Mouse (Mus musculus): ENCODE measurements around the gene Tnr. TPM values are rescaled to one million over a fixed set of nuclear protein-coding genes. Genes with fewer than 3 reads are reported as not detected.

Gene Tnr
- total and polyA plus RNA-seq, 3 experiments, result 0.01 TPM; not detected in 2

GRCm38 (mm10) chr1:159660620-159661501 is 137.3 kb downstream of the Tnr start:
- Histone ChIP-seq H3K27ac (ENCODE audit: control insufficient read depth, low read depth, low read length) (no peak overlapping the region), H3K4me1 (ENCODE audit: control insufficient read depth in 1 of 2, insufficient read depth in 2 of 2, low read length in 2 of 2) (no peaks in the 10 kb centered on the region), H3K79me2 (ENCODE audit: control insufficient read depth, insufficient read depth, low read length, poor library complexity) (no peaks in the 10 kb centered on the region), H3K4me3 (ENCODE audit: control insufficient read depth in 1 of 2, insufficient read depth in 1 of 2, low read depth in 2 of 2, low read length in 2 of 2) (no peak overlapping the region), H3K9me3 (replicated peaks; ENCODE audit: insufficient read depth, low read length) (no peaks in the 10 kb centered on the region), H3K27me3 (ENCODE audit: control insufficient read depth in 1 of 2, insufficient read depth in 2 of 2, low read length in 2 of 2) (no peaks in the 10 kb centered on the region), H3K36me3 (ENCODE audit: control insufficient read depth in 1 of 2, insufficient read depth in 2 of 2, low read length in 2 of 2) (no peaks in the 10 kb centered on the region), H3K9ac (ENCODE audit: control insufficient read depth, low read depth, low read length, poor library complexity, severe bottlenecking) (no peak overlapping the region)
- TF ChIP-seq SIN3A (IDR thresholded peaks at IDR 0.05; ENCODE audit: low read length), result no peak
- TF ChIP-seq POLR2AphosphoS5 (IDR thresholded peaks at IDR 0.05; ENCODE audit: borderline replicate concordance, low read depth, low read length), result no peak
- TF ChIP-seq ZNF384 (IDR thresholded peaks at IDR 0.05; ENCODE audit: low read depth, low read length), result no peak
- DNase-seq (ENCODE audit: low read depth, low spot score), result no peak

DNA sequence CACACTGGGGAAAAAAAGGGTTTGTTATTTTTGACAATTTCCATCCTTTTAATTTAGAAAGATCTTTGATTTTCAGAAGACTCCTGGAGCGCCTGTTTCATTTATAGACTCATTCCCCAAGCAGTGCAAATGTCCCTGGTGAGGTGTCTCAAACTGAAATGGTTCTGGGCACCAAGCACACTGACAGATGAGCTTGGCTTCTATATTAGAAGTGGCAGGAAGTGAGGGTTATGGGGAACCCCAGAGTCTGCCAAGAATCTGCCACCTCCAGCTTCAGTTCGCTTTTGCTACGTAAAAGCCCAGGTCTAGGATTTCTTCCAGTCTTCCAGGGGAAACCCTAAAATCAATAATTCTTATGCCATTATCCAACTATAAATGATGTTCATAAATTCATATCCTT is 140.9 kb downstream of the Tnr start:
- H3K27ac ChIP-seq (ENCODE audit: control insufficient read depth, low read depth, low read length), result no peak overlapping the region
- no peaks in the 10 kb centered on the region for H3K9me3 ChIP-seq (replicated peaks; ENCODE audit: insufficient read depth, low read length)
- no peaks in the 10 kb centered on the region for H3K27me3 ChIP-seq (ENCODE audit: control insufficient read depth in 1 of 2, insufficient read depth in 2 of 2, low read length in 2 of 2)
- DNase-seq (ENCODE audit: low read depth, low spot score), result no peak
- no peak overlapping the region for H3K4me3 ChIP-seq (ENCODE audit: control insufficient read depth in 1 of 2, insufficient read depth in 1 of 2, low read depth in 2 of 2, low read length in 2 of 2)
- no peak overlapping the region for H3K9ac ChIP-seq (ENCODE audit: control insufficient read depth, low read depth, low read length, poor library complexity, severe bottlenecking)
- no peaks in the 10 kb centered on the region for H3K79me2 ChIP-seq (ENCODE audit: control insufficient read depth, insufficient read depth, low read length, poor library complexity)
- no peaks in the 10 kb centered on the region for H3K36me3 ChIP-seq (ENCODE audit: control insufficient read depth in 1 of 2, insufficient read depth in 2 of 2, low read length in 2 of 2)
- TF ChIP-seq NRF1 (IDR thresholded peaks at IDR 0.05; ENCODE audit: insufficient read depth, low read depth, low read length, poor library complexity, severe bottlenecking) (no peak), TCF12 (IDR thresholded peaks at IDR 0.05; ENCODE audit: low read depth, low read length) (no peak), POLR2AphosphoS2 (IDR thresholded peaks at IDR 0.05; ENCODE audit: low read length) (no peak), GABPA (IDR thresholded peaks at IDR 0.05; ENCODE audit: low read depth, low read length) (no peak), CHD1 (IDR thresholded peaks at IDR 0.05; ENCODE audit: low read depth, low read length) (no peak), EP300 (IDR thresholded peaks at IDR 0.05; ENCODE audit: low read depth in 1 of 2, low read length in 2 of 2) (no peak), BHLHE40 (IDR thresholded peaks at IDR 0.05; ENCODE audit: borderline replicate concordance, low read depth, low read length) (no peak), MAZ (IDR thresholded peaks at IDR 0.05; ENCODE audit: low read depth, low read length) (no peak), POLR2AphosphoS5 (IDR thresholded peaks at IDR 0.05; ENCODE audit: borderline replicate concordance, low read depth, low read length) (no peak), ZKSCAN1 (IDR thresholded peaks at IDR 0.05; ENCODE audit: low read depth, low read length) (no peak)
- no peaks in the 10 kb centered on the region for H3K4me1 ChIP-seq (ENCODE audit: control insufficient read depth in 1 of 2, insufficient read depth in 2 of 2, low read length in 2 of 2)

DNA sequence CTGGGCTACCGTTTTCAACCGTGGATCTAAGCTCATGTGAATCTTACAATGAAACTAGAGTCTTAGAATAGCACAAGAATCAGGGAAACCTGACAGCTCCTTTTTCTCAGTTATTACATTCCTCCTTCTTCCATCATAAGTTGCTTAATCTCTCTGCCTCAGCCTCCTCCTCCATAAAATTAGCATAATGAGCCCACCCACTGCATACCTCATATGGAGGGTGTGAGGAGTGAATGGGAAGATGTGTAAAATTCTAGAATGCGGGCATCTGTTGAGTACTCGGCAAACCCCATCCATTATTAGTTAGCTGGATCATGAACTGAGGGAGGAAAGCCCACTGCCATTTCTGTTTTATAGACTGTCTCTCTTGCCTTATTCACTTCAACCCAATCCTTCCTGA is 141.4 kb downstream of the Tnr start:
- no peak for DNase-seq (ENCODE audit: low read depth, low spot score)
- Histone ChIP-seq H3K9ac (ENCODE audit: control insufficient read depth, low read depth, low read length, poor library complexity, severe bottlenecking) (no peak overlapping the region), H3K4me1 (ENCODE audit: control insufficient read depth in 1 of 2, insufficient read depth in 2 of 2, low read length in 2 of 2) (no peaks in the 10 kb centered on the region), H3K4me3 (ENCODE audit: control insufficient read depth in 1 of 2, insufficient read depth in 1 of 2, low read depth in 2 of 2, low read length in 2 of 2) (no peak overlapping the region), H3K27ac (ENCODE audit: control insufficient read depth, low read depth, low read length) (no peak overlapping the region), H3K36me3 (ENCODE audit: control insufficient read depth in 1 of 2, insufficient read depth in 2 of 2, low read length in 2 of 2) (no peaks in the 10 kb centered on the region), H3K9me3 (replicated peaks; ENCODE audit: insufficient read depth, low read length) (no peaks in the 10 kb centered on the region), H3K27me3 (ENCODE audit: control insufficient read depth in 1 of 2, insufficient read depth in 2 of 2, low read length in 2 of 2) (no peaks in the 10 kb centered on the region), H3K79me2 (ENCODE audit: control insufficient read depth, insufficient read depth, low read length, poor library complexity) (no peaks in the 10 kb centered on the region)
- no peak for TF ChIP-seq SMC3 (IDR thresholded peaks at IDR 0.05; ENCODE audit: low read depth, low read length)
- no peak for TF ChIP-seq MXI1 (IDR thresholded peaks at IDR 0.05; ENCODE audit: low read depth, low read length)
